Mouse (Mus musculus): ENCODE results near the gene Zfp239. TPM values are rescaled to one million over a fixed set of nuclear protein-coding genes. Genes with fewer than 3 reads are reported as not detected.
A peak's percentile ranks its signal among the peaks of the same experiment; 100 is the strongest.

Gene Zfp239
- total RNA-seq, 2 experiments from 2014 or later: 31.1 to 36.0 TPM

DNA sequence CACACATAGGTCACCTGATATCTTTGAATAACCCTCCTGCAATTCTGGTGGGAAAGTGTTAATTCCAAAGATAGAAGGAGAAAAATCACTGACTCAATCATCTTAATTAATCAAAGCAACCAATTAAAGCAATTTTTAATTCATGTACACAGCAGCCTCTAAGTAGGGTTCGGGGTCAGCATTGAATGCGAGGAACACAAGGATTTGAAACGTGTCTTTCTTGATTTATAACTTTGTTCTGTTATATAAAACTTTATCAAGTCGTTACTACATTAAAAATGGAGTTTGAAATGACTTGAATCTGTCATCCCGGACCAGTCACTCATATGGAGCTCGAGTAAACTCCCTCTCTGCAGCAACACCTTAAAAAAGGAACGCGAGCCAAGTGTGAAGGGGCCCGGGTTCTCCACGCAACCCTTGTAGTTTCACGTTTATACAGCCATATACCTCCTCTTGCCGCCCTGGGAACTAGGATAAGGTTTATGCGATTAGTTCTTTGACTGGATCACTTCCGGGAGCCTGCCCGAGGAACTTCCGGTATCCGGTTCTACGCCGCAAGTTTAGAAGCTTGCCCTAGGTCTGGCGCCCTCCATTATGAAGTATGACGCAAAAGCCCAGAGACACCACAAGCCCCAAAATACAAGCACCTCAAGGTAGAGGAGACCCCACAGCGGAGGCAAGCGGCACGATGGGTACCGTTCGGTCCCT is 17.0 kb downstream of the Zfp239 start:
- peak in 1 of 2 experiments; percentile 94 for DNase-seq (ENCODE audit: low spot score in 2 of 2)

DNA sequence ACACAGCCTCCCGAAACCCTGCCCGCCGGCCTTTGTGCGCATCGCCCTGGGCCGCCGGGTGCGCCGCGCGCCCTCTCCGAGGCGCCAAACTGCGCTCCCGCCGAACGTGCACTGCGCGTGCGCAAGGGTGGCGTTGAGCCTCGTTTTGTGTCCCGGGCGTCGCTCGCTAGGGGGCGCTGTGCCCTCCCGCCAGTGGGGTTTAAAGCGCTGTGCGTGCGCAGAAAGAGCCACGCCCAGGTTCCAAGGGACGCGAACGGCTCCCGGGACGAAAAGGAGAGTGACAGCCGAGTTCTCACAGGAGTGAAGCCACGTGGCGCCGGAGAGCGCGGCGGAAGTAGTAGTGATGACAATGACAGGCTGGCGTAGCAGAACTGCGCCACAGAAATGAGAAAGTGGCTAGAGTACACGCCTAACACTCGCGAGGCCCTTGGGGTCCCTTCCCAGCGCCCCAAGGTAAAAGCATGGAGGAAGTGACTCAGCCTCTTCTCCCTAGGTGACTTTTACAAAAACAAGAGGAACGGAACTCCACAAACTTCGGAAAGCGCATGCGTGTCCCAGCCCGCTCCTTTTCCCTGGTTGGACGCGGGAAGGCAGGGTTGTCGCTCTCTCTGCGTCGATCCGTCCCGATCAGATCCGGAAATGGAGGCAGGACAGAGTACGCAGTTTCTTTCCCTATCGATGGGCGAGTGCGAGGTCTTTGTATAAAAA is 17.7 kb downstream of the Zfp239 start:
- peak; percentile 99 to 100 for DNase-seq (ENCODE audit: low spot score in 2 of 2)

DNA sequence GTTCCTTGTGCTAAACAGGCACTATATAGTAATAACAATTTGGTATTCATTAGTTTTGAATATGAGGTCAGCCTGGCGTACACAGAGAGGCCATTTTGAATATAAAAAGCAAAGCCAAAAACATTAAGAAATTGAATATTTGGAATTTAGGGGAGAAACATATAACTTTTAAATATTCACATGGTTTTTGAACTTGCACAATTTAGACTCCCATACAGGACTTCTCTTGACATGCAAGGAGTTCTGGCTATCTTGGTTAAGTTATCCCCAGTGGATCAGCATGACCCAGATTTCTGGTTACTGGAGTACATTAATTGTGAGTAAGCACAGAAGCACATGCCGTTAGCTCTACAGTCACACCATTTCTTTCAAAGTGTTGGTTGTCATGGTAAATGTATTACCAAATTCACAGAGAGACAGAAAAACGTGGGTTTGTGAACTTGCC is 18.5 kb downstream of the Zfp239 start:
- no peak for DNase-seq (ENCODE audit: low spot score in 2 of 2)

DNA sequence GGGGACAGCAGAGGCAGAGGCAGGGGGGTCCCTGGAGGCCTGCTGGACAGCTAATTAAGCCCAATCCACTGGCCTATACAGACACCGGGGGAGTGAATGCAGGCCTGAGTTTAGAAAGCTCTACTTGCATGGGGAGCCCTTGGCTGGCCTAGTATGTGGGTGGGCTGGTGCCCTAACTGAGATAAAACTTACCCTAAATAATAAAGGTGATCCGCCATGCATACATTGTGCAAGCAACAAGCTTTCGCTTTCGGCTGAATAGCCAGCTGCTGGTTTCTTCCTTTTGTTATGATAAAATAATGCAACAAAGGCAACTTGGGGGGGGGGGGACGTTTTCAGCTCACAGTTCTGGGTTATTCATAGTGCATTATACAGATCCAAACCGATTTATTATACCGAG is 19.3 kb downstream of the Zfp239 start:
- DNase-seq (ENCODE audit: low spot score in 2 of 2): no peak

DNA sequence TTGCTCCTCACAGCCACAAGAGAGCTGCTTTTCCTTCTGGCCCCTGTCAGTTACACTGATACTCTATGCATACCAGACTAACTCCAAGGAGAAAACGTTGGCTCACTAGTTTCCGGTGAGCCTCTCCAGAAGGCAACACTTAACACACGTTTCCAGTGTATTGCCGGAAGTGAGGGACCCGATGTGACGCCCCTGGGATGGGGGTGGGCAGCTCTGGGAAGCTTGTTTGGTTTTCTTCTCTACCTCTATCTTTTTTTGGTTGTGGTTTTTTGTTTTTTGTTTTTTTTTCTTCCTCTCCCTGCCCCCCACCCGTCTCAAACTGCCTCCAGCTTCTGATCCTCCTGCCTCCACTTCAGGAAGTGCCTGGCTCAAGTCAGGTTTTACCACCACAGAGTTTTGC is 20.1 kb downstream of the Zfp239 start:
- DNase-seq (ENCODE audit: low spot score in 2 of 2): no peak

- DNase-seq (ENCODE audit: low spot score in 2 of 2): no peak
Measured at GRCm38 (mm10) chr6:117885943-117886342, 24.0 kb downstream of the Zfp239 start.

- no peak for DNase-seq (ENCODE audit: low spot score in 2 of 2)
Measured at GRCm38 (mm10) chr6:117888032-117888431, 26.1 kb downstream of the Zfp239 start.

GRCm38 (mm10) chr6:117888642-117889096 is 26.8 kb downstream of the Zfp239 start:
- no peak for DNase-seq (ENCODE audit: low spot score in 2 of 2)

GRCm38 (mm10) chr6:117890257-117890656 is 28.4 kb downstream of the Zfp239 start:
- no peak for DNase-seq (ENCODE audit: low spot score in 2 of 2)

- no peak for DNase-seq (ENCODE audit: low spot score in 2 of 2)
Measured at GRCm38 (mm10) chr6:117891369-117892160, 29.7 kb downstream of the Zfp239 start.

DNA sequence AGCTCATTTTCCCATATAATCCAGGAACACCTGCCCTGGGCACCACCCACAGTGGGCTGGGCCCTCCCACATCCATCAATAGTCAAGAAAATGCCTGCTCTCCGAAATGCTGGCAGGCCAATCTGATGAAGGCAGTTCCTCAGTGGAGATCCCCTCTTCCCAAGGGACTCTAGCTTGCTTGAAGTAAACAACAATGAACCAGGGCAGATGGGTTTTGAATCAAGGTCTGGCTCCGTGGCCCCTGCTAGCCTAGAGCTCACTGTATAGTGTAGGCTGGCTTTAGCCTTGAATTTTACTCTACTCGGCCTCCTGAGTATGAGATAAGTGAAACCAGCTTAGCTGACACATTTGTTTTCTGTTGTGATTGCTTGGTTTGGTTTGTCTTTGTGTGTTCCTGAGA is 30.5 kb downstream of the Zfp239 start:
- no peak for DNase-seq (ENCODE audit: low spot score in 2 of 2)

DNA sequence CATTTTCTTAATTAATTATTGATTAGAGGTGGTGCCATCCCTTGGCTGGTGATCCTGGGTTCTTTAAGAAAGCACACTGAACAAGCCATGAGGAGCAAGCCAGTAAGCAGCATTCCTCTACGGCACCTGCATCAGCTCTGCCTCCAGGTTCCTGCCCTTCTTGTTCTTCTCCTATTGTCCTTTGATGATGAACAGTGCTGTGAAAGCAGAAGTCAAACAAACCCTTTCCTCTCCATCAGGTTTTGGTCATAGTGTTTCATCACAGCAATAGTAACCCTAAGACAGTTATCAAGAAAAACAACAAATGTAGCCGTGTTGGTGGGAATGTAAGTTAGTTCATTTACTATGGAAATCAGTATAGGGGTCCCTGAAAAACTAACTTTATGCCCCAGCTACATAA is 31.5 kb downstream of the Zfp239 start:
- DNase-seq (ENCODE audit: low spot score in 2 of 2): no peak

GRCm38 (mm10) chr6:117897800-117898199 is 35.9 kb downstream of the Zfp239 start:
- DNase-seq (ENCODE audit: low spot score in 2 of 2): no peak

DNA sequence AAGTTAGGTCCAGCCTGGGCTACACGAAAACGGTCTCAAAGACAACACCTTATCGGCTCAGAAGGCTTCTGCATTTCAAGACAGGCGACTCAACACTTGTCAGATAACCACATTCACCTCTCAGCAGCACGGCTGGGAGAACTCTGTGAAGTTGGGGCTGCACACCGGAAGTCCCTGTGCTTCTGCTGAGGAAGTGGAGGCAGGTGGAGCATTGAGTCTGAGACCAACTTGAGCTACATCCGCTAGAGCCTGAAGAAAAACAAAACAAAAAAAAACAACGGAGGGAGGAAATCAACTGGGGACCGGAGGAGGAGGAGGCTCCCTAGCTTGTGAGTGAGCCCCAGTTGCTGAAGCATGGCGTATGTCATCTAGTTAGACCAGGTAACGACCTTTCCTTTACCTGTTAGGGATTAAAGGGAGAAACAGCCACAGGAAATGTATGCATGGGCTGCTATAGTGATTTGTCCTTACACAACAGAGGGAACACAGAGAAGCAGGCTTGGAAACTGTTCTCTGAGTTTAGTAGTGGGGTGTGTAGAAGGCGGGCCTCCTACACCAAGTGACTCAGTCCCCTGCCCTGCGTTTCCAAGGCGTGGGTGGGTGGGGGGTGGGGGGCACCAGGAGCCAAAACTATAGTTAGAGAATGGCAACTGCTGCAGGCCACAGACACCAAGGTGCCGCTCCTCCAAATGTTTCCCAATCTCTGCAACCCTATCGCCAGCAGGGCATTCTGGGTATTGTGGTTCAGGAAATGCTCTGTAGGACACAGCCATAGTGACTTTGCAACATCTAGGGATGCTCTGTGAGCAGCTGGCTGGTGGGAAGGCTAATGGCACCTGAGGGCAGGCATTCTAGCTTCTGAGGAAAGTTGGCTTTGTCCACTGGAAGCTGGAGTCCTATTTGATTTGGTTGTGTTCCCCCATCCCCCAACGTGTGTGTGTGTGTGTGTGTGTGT is 38.5 kb downstream of the Zfp239 start, which contains the start of gene Hnrnpf:
Gene Hnrnpf (plus strand): TSS at position 199 of the 955 bp plus-strand sequence.
- DNase-seq (ENCODE audit: low spot score in 2 of 2): no peak

GRCm38 (mm10) chr6:117901510-117902402 is 39.9 kb downstream of the Zfp239 start:
- DNase-seq (ENCODE audit: low spot score in 2 of 2): no peak

DNA sequence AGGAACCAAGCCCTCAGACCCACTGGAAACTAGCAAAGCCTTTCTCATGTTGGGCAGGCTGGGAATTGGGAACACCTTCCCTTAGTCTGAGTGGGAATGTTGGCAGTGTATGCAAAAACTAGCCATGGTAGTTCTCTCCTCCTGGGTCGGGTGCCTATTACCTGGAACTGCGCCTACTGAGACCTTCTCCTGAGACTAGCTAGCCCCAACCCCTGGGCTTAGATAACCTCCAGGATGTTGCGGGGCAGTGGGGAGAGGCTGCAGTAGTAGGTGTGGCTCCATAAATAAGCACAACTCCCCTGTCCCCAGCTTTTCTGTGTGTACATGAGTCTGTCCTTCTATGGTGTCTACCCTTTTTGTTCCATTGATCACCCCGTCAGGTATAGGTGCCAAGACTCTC is 40.7 kb downstream of the Zfp239 start:
- no peak for DNase-seq (ENCODE audit: low spot score in 2 of 2)

DNA sequence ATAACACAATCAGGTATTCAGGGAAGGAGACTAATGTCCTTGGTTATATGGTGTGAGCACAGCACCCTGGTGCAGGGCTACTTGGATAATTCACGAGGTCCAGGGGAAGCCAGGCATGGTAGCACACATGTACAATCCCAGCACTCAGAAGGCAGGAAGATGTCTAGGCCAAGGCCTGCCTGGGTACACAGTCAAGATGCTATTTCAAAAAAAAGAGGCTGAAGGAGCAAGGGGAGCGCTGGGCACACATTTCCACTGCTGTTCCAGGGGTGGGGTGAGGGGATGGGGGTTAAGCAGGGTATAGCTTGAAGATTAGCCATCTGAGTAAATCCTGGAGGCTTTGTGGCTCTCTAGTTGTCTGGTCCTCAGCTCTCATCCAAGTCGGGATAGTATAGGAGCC is 41.9 kb downstream of the Zfp239 start:
- no peak for DNase-seq (ENCODE audit: low spot score in 2 of 2)

DNA sequence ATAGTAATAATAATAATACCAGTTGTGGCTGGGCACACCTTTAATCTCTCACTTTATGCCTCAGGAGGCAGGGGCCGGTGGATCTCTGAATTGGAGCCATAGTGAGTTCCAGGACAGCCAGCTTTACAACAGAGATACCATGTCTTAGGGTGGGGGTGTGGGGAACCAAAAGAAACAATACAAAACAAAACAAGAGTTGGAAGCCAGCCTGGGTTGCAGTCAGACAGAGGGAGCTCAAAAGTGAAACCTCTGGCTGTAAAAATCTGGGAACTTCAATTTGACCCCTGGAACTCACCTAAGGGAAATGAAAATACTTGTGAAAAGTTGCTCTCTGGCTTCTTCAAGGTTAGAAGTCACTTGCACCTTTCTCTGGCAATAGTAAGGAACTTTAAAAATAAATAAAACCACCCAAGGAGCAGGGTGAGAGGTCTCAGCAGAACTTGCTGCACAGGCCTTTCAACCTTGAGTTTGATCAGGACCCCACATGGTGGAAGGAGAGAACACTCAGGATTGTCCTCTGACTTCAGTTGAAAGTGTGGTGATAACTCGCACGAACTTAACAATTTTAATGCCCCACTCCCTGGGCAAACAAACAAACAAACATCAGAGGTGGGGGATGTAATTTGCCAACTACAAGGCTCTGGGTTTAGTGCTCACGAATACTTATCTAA is 43.5 kb downstream of the Zfp239 start:
- no peak for DNase-seq (ENCODE audit: low spot score in 2 of 2)

GRCm38 (mm10) chr6:117906015-117906531 is 44.2 kb downstream of the Zfp239 start:
- peak; percentile 62 to 74 for DNase-seq (ENCODE audit: low spot score in 2 of 2)

Data from layer of hippocampus, postnatal 14 days (tissue).